Mouse (Mus musculus) G1E (cell line): ENCODE results near the gene Pald1. TPM values are rescaled to one million over a fixed set of nuclear protein-coding genes. Genes with fewer than 3 reads are reported as not detected.

Source experiments
- ATAC-seq: 2 replicates; pipeline ENCODE4 v1.8.0; 2016; ENCODE audit warnings: mild to moderate bottlenecking; ENCODE audit not compliant: insufficient number of reproducible peaks, poor library complexity, low FRiP score, severe bottlenecking; ENCODE audit errors: extremely low read depth
- DNase-seq: peaks from one replicate; pipeline ENCODE4 v3.0.0; 2012; ENCODE audit warnings: low spot score
- H3K27me3 ChIP-seq: 2 replicates; pipeline ENCODE4 v1.6.1; 2012; ENCODE audit warnings: mild to moderate bottlenecking, low read length, inconsistent platforms; ENCODE audit not compliant: insufficient read depth
- H3K36me3 ChIP-seq: replicated peaks from 2 replicates; pipeline ENCODE3; 2012; ENCODE audit warnings: mild to moderate bottlenecking, inconsistent platforms
- H3K4me1 ChIP-seq: 2 replicates; pipeline ENCODE4 v1.6.1; 2012; ENCODE audit warnings: low read depth, low read length, inconsistent platforms, mixed read lengths; ENCODE audit not compliant: insufficient read depth
- H3K4me3 ChIP-seq: 2 replicates; pipeline ENCODE4 v1.5.1; 2012; ENCODE audit warnings: low read depth, mild to moderate bottlenecking, inconsistent platforms, low read length, moderate library complexity, mixed read lengths
- H3K9me3 ChIP-seq: replicated peaks from 2 replicates; pipeline ENCODE4 v1.6.1; 2012; ENCODE audit warnings: inconsistent platforms
- CTCF ChIP-seq: IDR thresholded peaks from 2 replicates; pipeline ENCODE4 v1.5.1; 2012; ENCODE audit warnings: low read depth, low read length, inconsistent platforms, mixed read lengths
- GATA1 ChIP-seq: IDR thresholded peaks from 2 replicates; pipeline ENCODE4 v1.6.1; 2012; ENCODE audit warnings: borderline replicate concordance, low read length, inconsistent platforms, mixed read lengths
- GATA2 ChIP-seq: IDR thresholded peaks from 2 replicates; pipeline ENCODE4 v1.6.1; 2012; ENCODE audit warnings: low read depth, low read length, inconsistent platforms, borderline replicate concordance
- POLR2AphosphoS5 ChIP-seq: IDR thresholded peaks from 2 replicates; pipeline ENCODE4 v1.6.1; 2012; ENCODE audit warnings: low read depth, low read length, inconsistent platforms; ENCODE audit not compliant: insufficient replicate concordance
- TAL1 ChIP-seq: conservative IDR thresholded peaks from 2 replicates; pipeline ENCODE4 v1.6.1; 2012; ENCODE audit warnings: low read depth, low read length, inconsistent platforms, mixed read lengths
- polyA plus RNA-seq: library from polyadenylated mRNA; stranded (reverse); fragments of >175 nt; gene quantifications from 2 replicates; pipeline ENCODE4 v1.2.3, GENCODE M21; 2012
- total RNA-seq, 2 experiments: library from RNA; stranded (forward) in 1 of 2; stranded (reverse) in 1 of 2; fragments of 200-1000 nt in 1 of 2; fragments of >200 nt in 1 of 2; fragmentation: Nextera tagmentation in 1 of 2; gene quantifications; 2 replicates each; pipeline ENCODE4 v1.2.3; 2014 to 2017

The Pald1 gene
- total and polyA plus RNA-seq, 3 experiments: 0.03 TPM; not detected in 2

DNA sequence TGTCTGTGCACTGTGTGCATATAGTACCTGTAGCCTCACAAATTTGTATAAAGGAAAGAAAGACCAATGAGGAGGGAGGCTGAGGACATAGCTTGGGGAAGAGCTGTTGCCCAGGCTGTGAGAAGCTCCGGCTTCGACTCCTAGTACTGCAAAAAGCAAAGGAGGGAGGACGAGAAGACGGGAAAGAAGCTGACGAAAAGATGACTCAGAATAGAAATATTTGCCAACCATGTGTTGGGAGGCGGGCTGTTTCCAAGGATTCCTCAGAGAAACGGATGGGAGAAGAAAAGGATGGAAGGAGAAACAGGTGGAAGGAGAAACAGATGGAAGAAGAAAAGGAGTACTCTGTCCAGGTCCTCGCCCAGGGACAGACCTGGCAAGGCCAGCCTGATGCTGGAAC lies 89.1 kb downstream of the Pald1 start:
- no peak for TF ChIP-seq GATA2
- TF ChIP-seq GATA1: no peak
- no peak for TF ChIP-seq TAL1
- no peak for TF ChIP-seq CTCF
- TF ChIP-seq POLR2AphosphoS5: no peak
- Histone ChIP-seq H3K36me3 (no peaks in the 10 kb centered on the region), H3K27me3 (no peaks in the 10 kb centered on the region), H3K4me1 (no peaks in the 10 kb centered on the region), H3K4me3 (no peak overlapping the region), H3K9me3 (peaks cover 10% of the 10 kb centered on the region)
- DNase-seq: no peak
- no peak for ATAC-seq

DNA sequence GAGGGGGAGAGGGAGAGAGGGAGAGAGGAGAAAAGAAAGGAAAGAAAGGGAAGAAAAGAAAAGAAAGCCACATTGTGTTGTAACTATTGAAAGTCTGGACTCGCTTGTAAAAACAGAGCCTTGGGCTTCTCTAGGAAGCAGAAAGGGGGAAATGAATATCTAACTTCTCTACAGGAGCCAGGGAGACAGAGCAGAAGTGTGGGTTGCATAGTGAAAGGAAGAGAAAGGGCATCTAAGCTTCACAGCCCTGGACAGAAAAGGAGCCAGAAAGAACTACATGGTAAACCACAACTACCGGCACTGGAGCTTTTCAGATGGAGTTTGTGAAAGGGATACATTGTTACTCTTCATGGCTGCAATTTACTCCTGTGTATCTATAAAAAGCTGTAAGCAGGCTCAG lies 92.9 kb downstream of the Pald1 start:
- Histone ChIP-seq H3K27me3 (no peaks in the 10 kb centered on the region), H3K4me3 (no peak overlapping the region), H3K9me3 (0 out of 2 replicates have a peak, but pooled peaks cover 2% of the 10 kb centered on the region), H3K36me3 (no peaks in the 10 kb centered on the region), H3K4me1 (no peaks in the 10 kb centered on the region)
- TF ChIP-seq POLR2AphosphoS5 (no peak), GATA2 (no peak), CTCF (no peak), TAL1 (no peak)
- ATAC-seq (no peak), DNase-seq (no peak)

DNA sequence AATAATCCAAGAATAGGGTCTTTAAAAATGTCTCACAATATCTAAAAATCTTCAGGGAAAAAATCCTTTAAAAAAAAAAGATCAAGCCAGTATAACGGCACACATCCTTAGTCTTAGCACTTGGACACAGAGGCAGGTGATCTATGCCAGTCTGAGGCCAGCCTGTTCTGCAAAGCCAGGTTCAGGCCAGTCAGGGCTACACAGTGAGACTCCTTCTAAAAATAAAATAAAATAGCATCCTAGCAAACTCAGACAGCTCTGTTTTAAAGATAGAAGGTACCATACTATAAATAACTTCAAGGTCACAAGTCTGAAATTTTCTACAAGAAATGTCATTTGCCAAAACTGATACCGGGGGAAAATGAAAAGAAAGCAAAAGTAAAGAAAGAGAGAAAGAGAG lies 93.3 kb downstream of the Pald1 start:
- Histone ChIP-seq H3K9me3 (peaks cover 3% of the 10 kb centered on the region), H3K27me3 (no peaks in the 10 kb centered on the region), H3K4me3 (no peak overlapping the region), H3K36me3 (no peaks in the 10 kb centered on the region), H3K4me1 (no peaks in the 10 kb centered on the region)
- no peak for ATAC-seq
- DNase-seq: no peak
- TF ChIP-seq TAL1 (no peak), CTCF (no peak)

DNA sequence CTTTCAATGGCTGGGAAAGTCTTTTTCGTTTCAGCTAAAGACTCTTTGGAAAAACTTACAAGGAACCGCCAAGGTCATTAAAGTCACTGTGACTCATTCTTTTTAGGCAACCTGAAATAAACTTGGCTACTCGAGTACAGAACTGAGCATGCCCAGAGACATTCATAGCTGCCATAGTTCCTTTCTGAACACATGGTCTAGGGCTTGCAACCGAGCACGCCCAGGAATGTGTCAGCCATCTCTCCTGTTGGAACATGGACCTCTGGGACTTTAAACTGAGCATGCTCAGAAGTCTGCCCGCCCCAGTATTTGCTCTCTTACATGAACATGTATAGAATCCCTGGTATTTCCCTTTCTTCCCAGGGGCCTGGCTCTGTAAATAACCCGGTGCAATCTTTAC lies 97.1 kb downstream of the Pald1 start:
- DNase-seq: no peak
- no peak overlapping the region for H3K4me3 ChIP-seq
- H3K36me3 ChIP-seq: no peaks in the 10 kb centered on the region
- TF ChIP-seq GATA1 (no peak), TAL1 (no peak), CTCF (no peak), GATA2 (no peak), POLR2AphosphoS5 (no peak)
- ATAC-seq: no peak
- peaks cover 6% of the 10 kb centered on the region for H3K9me3 ChIP-seq
- H3K4me1 ChIP-seq: no peaks in the 10 kb centered on the region
- no peaks in the 10 kb centered on the region for H3K27me3 ChIP-seq

DNA sequence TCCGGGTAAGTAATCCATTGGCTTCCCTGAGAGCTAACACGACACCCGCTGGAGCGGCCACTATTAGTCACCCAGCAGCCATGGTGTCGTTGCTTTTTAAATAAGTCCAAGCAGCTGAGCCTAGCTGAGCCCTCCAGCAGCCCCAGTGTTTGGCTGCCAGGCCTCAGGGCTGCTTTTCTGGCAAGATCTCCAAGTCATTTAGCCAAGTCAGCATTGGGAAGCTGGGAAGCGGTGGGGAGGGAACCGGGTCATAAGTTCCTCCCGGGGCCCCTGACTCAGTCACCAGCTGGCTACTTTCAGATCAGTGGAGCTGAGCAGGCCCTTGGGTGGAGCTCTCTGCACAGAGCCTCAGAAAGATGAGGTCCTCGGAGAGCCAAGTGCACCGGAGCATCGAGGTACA lies 98.1 kb downstream of the Pald1 start:
- DNase-seq (no peak), ATAC-seq (no peak)
- TF ChIP-seq CTCF (no peak), GATA1 (no peak), TAL1 (no peak), GATA2 (no peak), POLR2AphosphoS5 (no peak)
- no peak overlapping the region for H3K4me3 ChIP-seq
- H3K4me1 ChIP-seq: no peaks in the 10 kb centered on the region
- H3K36me3 ChIP-seq: no peaks in the 10 kb centered on the region
- peaks cover 6% of the 10 kb centered on the region for H3K9me3 ChIP-seq
- H3K27me3 ChIP-seq: no peaks in the 10 kb centered on the region

DNA sequence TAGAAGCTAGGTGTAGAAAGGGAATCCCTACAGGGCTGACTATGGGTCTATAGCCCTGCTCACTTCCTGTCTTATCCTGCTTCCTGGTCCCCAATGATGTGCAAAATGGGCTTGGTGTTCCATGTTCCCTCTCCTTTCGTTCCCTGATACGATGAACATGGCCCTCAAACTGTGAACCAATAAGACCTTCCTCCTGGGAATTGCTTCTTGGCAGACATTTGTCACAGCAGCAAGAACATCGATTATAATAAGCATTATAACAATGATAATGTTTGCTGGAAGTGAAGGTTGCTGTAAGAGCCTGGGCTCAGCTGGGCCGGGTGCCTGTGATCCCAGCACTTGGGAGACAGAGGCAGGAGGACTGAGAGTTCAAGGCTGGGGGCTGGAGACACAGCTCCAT lies 99.0 kb downstream of the Pald1 start:
- no peaks in the 10 kb centered on the region for H3K4me1 ChIP-seq
- no peak for ATAC-seq
- TF ChIP-seq POLR2AphosphoS5 (no peak), TAL1 (no peak), GATA2 (no peak), CTCF (no peak), GATA1 (no peak)

DNA sequence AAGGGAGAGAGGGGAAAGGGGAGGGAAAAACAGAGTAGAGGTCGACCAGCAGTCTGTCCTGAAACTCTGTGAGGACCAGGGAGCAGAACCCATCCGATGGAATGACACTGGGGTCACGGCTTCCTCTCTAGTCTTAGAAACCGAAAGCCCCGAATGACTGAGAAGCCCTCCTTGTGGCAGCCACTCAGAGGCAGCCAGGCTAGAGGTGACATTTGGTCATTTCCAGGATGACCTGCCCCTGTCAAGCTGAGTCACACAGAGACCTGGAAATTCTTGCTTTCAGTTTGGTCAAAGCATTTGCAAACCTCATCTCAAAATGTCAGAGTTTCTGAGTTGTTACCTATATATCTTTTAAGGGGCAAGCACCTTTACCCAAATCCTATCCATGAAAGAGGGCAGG lies 102.2 kb downstream of the Pald1 start:
- no peak overlapping the region for H3K4me3 ChIP-seq
- H3K27me3 ChIP-seq: no peaks in the 10 kb centered on the region
- DNase-seq (no peak), ATAC-seq (no peak)
- peaks cover 9% of the 10 kb centered on the region for H3K9me3 ChIP-seq
- H3K36me3 ChIP-seq: no peaks in the 10 kb centered on the region
- TF ChIP-seq POLR2AphosphoS5: no peak
- no peak for TF ChIP-seq GATA1
- no peak for TF ChIP-seq TAL1
- H3K4me1 ChIP-seq: no peaks in the 10 kb centered on the region

More for the DNA sequence above, 99.0 kb downstream of the Pald1 start:
- Histone ChIP-seq H3K4me3 (no peak overlapping the region), H3K27me3 (no peaks in the 10 kb centered on the region), H3K36me3 (no peaks in the 10 kb centered on the region), H3K9me3 (peaks cover 6% of the 10 kb centered on the region)
- no peak for DNase-seq
